Mouse (Mus musculus) bone marrow, adult 2 months (tissue): ENCODE data around the gene Ccr1l1.

Experiments
- CTCF ChIP-seq: fragments of 200-500 bp; IDR thresholded peaks from 2 replicates; pipeline ENCODE4 v1.5.1; 2011; ENCODE audit warnings: low read length, control low read depth; ENCODE audit not compliant: control insufficient read depth, insufficient read depth
- POLR2A ChIP-seq: fragments of 200-500 bp; IDR thresholded peaks from 2 replicates; pipeline ENCODE4 v1.6.1; 2011; ENCODE audit warnings: low read depth, mild to moderate bottlenecking, control low read depth, low read length, borderline replicate concordance; ENCODE audit not compliant: control insufficient read depth

- TF ChIP-seq CTCF (no peak), POLR2A (no peak)
Observed at GRCm38 (mm10) chr9:124016048-124016447, 37.8 kb upstream of the Ccr1l1 start.
